Mouse (Mus musculus) testis, postnatal 14 days (tissue): ENCODE measurements at regions not wholly inside any gene's neighbourhood (a gene's known extent, or its start where the extent isn't known, plus 50 kb on each side); places are given as distances from the start of the nearest gene placed in this dataset.
A peak's percentile ranks its signal among the peaks of the same experiment; 100 is the strongest.

Source experiments
- DNase-seq: peaks from one replicate; pipeline ENCODE4 v3.0.0; 2021; ENCODE audit warnings: low spot score

- DNase-seq = no peak
These were observed 543.5 kb upstream of the Nrp1 start for GRCm38 (mm10) chr8:127814785-127815523.

DNA sequence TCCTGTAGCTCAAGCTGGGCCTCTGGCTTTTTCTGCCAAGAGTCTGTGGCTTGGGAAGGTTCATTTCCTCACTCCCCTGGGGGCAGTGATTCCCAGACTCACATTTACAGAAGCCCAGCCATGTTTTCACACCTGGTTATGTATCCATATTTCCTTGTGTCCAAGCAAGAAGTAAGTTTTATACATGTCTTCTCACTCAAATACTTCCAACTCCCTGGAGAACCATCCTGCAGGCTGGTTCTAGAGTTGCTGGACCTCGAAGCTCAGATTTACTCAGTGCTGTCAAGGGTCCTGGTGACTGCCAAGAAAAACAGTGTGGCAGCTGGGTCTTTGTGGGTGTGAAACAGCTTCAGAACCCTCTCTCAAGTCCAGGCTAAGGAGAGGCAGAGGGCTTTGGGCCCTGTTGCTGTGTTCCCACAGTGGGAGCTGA lies 537.6 kb upstream of the Nrp1 start:
- DNase-seq = no peak

DNA sequence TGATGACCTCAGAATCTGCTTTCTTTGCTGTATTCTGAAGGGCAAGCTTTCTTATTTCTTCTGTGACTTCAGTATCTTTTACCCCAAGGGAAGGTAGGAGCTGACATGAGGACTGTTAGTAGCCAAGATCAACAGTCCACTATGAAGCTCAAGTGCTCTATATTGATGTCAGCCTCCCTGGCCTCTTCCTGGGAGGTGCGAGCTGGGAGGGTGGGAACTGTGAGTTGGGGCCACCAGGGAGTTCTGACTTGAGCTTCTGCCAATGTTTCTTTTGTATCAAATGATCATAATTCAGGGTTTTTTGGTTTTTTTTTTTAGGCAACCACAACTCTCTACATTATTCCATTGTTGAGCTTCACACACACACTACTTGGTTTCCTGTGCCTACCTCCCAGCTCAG lies 536.8 kb upstream of the Nrp1 start:
- DNase-seq = no peak

- DNase-seq = no peak
These were observed 533.4 kb upstream of the Nrp1 start for GRCm38 (mm10) chr8:127825041-127825440.

- no peak for DNase-seq
These were observed 530.6 kb upstream of the Nrp1 start for GRCm38 (mm10) chr8:127827826-127828225.

DNA sequence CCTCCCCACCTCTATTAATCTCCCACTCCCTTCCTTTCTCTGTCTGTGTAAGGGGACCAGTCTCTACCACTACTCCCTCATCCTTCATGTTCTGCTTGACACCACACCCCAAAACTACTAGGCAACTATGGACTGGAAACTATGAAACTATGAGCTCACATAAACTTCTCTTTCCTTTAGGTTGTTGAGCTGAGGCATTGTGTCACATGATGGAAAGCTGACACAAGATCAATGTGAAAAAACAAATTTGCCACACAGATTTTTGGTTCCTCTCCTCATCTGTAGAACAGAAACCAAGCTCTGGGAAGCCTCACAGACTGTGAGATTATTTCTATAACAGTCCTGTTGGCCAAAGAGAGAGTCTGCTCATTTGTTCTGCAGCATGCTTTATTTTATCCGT lies 528.7 kb upstream of the Nrp1 start:
- no peak for DNase-seq

DNA sequence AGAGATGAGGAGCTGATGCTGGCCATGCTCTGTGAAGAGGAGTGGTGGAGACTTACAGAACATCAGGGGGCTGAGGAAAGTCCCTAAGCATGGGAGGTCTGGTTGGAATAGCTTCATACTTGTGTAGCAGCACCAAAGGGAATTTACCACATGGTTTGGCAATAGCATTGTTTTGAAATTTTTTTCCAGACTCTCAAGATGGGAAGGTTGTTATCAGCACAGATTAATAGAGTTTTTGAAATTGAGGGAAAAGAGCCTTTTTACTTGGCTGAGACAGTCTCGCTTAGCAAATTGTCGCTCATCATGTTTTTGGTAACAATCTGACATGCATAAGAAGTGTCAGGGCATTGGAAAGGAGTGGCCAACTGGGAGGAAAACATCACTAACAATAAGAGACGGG lies 524.4 kb upstream of the Nrp1 start:
- DNase-seq = peak; percentile 19

DNA sequence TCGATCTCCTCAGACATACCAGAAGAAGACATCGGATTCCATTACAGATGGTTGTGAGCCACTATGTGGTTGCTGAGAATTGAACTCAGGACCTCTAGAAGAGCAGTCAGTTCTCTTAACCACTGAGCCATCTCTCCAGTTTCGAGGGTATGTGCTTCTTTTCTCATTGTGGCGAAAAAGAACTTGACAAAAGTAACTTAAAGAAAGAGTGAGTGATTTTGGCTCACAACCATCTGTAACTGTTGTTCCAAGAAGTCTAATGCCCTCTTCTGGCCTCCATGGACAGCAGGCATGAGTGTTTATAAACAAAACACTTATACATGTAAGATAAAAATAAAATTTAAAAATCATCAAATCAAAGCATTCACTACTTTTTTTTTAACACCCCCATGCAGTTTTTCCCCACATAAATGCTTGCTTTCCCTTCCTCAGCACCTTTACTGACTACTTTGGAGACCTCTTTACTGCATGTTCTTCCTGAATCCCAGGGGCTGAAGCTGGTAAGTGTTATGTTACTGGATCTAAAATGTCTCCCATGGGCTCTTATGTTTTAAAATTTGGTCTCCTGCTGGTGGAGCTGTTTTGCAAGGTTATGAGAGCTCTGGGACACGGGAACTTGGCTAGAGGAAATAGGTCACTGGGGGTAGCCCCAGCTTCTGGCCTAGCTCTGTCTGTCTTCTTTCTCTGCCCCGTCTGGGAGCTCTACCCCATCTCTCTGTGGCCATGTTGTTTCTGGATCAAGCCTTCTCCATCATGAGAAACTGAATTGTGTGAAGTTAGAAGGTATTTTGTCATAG lies 521.8 kb upstream of the Nrp1 start:
- DNase-seq = no peak

- peak; percentile 37 for DNase-seq
These were observed 520.1 kb upstream of the Nrp1 start for GRCm38 (mm10) chr8:127838311-127838710.

DNA sequence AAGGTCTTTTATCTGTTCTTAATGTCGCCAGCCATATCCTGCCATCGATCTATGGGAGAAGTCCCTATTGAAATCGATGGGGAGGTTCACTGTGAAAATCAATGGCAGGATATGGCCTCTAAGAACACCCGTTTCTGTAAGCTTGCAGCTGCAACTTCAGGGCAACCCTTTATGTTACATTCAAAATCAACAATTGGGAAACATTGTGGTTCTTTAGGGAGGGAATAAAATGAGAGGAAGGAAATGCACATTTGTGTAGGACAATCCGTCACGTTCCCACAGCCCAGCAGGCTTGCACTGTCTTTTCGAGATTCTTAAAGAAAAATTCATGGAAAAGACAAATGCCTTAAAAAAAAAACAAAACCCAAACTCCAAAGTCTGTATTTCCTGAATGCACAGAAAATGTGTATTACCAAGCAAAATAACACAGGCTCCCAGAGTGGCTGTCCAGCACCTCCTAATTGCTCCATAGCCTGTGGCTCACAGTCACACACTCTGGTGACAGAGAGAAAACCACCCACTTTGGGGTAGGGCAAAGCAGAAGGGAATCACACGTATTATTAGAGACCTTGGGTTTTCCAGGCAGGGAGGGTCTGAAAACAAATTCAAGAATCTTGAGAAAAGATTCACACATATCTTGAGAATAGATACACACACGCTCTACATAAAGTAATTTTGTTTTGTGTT lies 510.9 kb upstream of the Nrp1 start:
- peak; percentile 1 for DNase-seq

GRCm38 (mm10) chr8:127849926-127850325 lies 508.5 kb upstream of the Nrp1 start:
- no peak for DNase-seq

DNA sequence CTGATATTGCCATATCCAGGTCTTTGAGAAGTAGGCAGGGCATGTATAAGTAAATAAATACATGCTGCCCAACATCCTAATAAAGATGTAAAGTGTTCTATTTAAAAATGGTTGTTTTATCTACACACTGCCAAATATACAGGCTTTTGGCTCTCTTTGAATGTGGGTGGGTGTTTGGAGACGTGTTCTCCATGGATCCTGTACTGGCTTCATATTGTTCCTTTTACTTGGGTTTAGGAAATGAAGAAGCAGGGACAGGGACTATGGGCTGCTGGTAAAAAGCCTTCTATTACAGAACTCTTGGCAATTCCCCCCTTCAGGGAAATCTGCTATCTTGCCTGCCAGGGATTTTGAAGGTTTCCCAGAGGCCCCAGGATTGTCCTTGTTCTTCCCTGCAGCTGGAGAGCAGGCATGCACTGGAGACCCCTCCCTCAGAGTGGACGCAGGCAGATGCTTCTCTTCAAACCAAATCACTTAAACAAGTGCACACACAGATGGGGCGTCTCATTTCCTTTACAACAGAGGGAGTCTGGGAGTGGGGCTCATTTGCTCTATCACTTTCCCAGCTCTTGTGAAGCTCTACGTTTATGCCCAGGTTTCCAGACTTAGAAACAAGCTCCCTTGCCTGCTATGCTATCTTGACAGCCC lies 502.6 kb upstream of the Nrp1 start:
- no peak for DNase-seq

DNA sequence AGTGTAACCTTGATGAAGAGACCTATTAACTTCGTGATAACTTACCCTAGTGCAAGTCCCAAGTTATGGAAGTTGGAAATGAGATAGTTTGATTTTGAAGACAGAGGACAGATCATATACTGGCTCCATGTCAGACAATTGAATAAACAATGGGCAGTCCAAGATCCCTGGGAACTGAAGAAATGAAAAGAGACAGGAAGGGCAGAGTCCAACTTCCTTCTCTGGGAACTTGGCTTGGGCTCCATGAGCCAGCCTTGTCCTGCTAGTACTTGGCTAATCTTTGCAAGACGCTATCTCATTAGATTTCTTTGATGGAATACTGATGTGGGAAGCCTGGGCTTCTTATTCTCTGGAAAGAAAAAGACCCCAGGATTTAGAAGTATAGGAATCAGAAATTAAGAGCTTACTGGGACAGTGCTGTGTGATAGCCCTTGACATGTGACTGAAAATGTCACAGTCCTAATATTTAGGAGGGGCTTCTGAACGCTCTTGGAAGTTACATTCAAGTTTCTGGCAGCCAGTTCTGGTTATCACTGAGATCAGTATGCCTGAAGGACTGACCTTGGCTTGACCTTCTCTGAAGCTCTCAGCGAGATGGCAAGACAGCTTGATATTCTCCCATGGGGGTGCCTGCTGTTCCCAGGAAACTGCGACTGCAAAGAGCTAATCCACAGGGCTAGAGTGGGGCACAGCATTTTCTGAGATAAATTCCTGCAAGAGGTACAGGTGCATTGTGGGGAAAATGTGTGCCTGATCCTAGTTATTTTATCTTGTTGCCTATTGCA lies 501.9 kb upstream of the Nrp1 start:
- DNase-seq = no peak

DNA sequence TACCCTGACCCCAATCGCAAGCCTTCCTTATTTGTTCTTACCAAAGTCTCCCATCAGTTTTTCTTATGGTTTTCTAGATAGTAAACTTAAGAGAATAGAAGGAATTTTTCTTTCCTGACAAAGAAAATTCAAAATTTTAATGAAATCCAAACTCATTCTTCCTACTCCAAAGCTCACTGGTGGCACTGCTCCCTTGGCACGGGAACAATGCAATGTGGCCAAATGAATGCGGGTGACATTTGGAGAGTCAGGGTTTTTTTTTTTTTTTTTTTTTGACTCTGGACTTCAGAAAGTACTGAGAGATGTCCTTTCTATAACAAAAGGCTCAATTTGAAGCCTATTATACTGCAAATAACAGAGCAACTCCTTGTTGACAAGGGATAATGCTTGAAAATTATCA lies 499.4 kb upstream of the Nrp1 start:
- no peak for DNase-seq

GRCm38 (mm10) chr8:127860376-127860775 lies 498.0 kb upstream of the Nrp1 start:
- no peak for DNase-seq

- no peak for DNase-seq
These were observed 497.5 kb upstream of the Nrp1 start for GRCm38 (mm10) chr8:127860891-127861290.

DNA sequence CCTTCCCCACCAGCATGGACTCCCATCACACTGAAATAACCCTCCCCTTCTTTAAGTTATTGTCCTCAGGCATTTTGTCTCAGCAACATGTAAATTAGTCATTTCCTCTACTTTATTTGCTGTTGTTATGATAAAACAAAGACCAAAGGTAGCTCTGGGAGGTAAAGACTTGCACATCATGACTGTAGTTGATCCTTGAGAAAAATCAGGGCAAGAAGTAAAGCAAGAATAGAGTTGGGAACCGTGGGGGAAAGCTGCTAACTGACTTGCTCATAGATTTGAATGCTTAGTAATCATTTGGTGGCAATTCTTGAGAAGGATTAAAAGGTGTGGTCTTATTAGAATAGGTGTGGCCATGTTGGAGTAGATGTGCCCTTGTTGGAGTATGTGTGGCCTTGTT lies 473.8 kb upstream of the Nrp1 start:
- DNase-seq = no peak

- DNase-seq = no peak
These were observed 473.2 kb upstream of the Nrp1 start for GRCm38 (mm10) chr8:127885211-127885610.

GRCm38 (mm10) chr8:127885831-127886230 lies 472.6 kb upstream of the Nrp1 start:
- DNase-seq = no peak

GRCm38 (mm10) chr8:127890729-127891128 lies 467.7 kb upstream of the Nrp1 start:
- no peak for DNase-seq

GRCm38 (mm10) chr8:127894284-127894683 lies 464.1 kb upstream of the Nrp1 start:
- no peak for DNase-seq

- peak; percentile 17 for DNase-seq
These were observed 450.0 kb upstream of the Nrp1 start for GRCm38 (mm10) chr8:127908436-127908835.
